Mouse (Mus musculus) kidney, adult 2 months (tissue): ENCODE results near the gene Tespa1. TPM values are rescaled to one million over a fixed set of nuclear protein-coding genes. Genes with fewer than 3 reads are reported as not detected.

ENCODE experiments used
- DNase-seq: peaks from one replicate; pipeline ENCODE4 v3.0.0; 2021
- H3K27ac ChIP-seq: fragments of 200-500 bp; 2 replicates; pipeline ENCODE4 v1.5.1; 2012; ENCODE audit warnings: low read depth, low read length, control low read depth, inconsistent platforms; ENCODE audit not compliant: insufficient read depth
- H3K27me3 ChIP-seq: fragments of 200-500 bp; replicated peaks from 2 replicates; pipeline ENCODE4 v1.6.1; 2012; ENCODE audit warnings: mild to moderate bottlenecking, moderate library complexity, low read length, inconsistent platforms; ENCODE audit not compliant: control insufficient read depth, insufficient read depth
- H3K36me3 ChIP-seq: fragments of 200-500 bp; 2 replicates; pipeline ENCODE4 v1.6.1; 2012; ENCODE audit warnings: mild to moderate bottlenecking, moderate library complexity, low read length, inconsistent platforms; ENCODE audit not compliant: control insufficient read depth, insufficient read depth
- H3K4me1 ChIP-seq: fragments of 200-500 bp; 2 replicates; pipeline ENCODE4 v1.6.1; 2011; ENCODE audit warnings: low read length; ENCODE audit not compliant: control insufficient read depth, insufficient read depth
- H3K4me3 ChIP-seq: fragments of 200-500 bp; 2 replicates; pipeline ENCODE4 v1.5.1; 2011; ENCODE audit warnings: mild to moderate bottlenecking, low read depth, low read length, control low read depth; ENCODE audit not compliant: insufficient read depth
- CTCF ChIP-seq: fragments of 200-500 bp; conservative IDR thresholded peaks from 2 replicates; pipeline ENCODE4 v1.5.1; 2011; ENCODE audit warnings: low read depth, mild to moderate bottlenecking, control low read depth, low read length, moderate library complexity, mixed read lengths; ENCODE audit not compliant: insufficient read depth, insufficient read length
- POLR2A ChIP-seq: fragments of 200-500 bp; IDR thresholded peaks from one replicate; pipeline ENCODE4 v1.6.1; 2011; ENCODE audit warnings: low read depth, low read length, control low read depth
- WGBS: fragments of 180-500 bp; shearing (Covaris S2); methylation state at CpG from one replicate; pipeline ENCODE4 v1.1.7; 2018; 5-methylcytosine and 5-hydroxymethylcytosine counted together
- polyA plus RNA-seq: library from polyadenylated mRNA; depleted of rRNA; stranded (reverse); fragments of >200 nt; gene quantifications from 2 replicates; pipeline ENCODE4 v1.2.3, GENCODE M21; 2012; rRNA removed

Gene Tespa1
- polyA plus RNA-seq, result 0.72 TPM in 1 of 2 replicates, not detected in the other

GRCm38 (mm10) chr10:130322637-130323036, at the start of gene Tespa1:
Gene Tespa1 (plus strand): TSS chr10:130322870.
- peak; percentile 2 for DNase-seq
- H3K27ac ChIP-seq, result no peak within 1 kb of the TSS

GRCm38 (mm10) chr10:130275759-130276158, 46.9 kb upstream of the Tespa1 start:
- no peak for TF ChIP-seq POLR2A
- no peak for TF ChIP-seq CTCF
- no peaks in the 10 kb centered on the region for H3K4me1 ChIP-seq
- H3K4me3 ChIP-seq, result no peak overlapping the region
- WGBS, result 56% methylated on average over 2 of the region's 2 CpGs
- H3K27me3 ChIP-seq, result no peaks in the 10 kb centered on the region
- no peaks in the 10 kb centered on the region for H3K36me3 ChIP-seq
- H3K27ac ChIP-seq, result no peak overlapping the region
- DNase-seq, result no peak

More at GRCm38 (mm10) chr10:130322637-130323036, at the start of gene Tespa1:
- Histone ChIP-seq H3K4me1 (no peaks in the 10 kb centered on the region), H3K4me3 (no peak within 1 kb of the TSS), H3K36me3 (no peaks in the 10 kb centered on the region), H3K27me3 (no peaks in the 10 kb centered on the region)
- no peak for TF ChIP-seq CTCF
- no peak for TF ChIP-seq POLR2A
- 77% methylated on average over 5 of the region's 5 CpGs for WGBS

- TF ChIP-seq CTCF, result no peak
- no peak for TF ChIP-seq POLR2A
- Histone ChIP-seq H3K36me3 (no peaks in the 10 kb centered on the region), H3K27ac (no peak overlapping the region), H3K4me3 (no peak overlapping the region), H3K4me1 (no peaks in the 10 kb centered on the region), H3K27me3 (no peaks in the 10 kb centered on the region)
- 57% methylated on average over 2 of the region's 2 CpGs for WGBS
- DNase-seq, result no peak
Measured at GRCm38 (mm10) chr10:130276496-130276895, 46.2 kb upstream of the Tespa1 start.

- Histone ChIP-seq H3K27ac (no peak within 1 kb of the TSS), H3K4me3 (no peak within 1 kb of the TSS), H3K27me3 (no peaks in the 10 kb centered on the region), H3K4me1 (no peaks in the 10 kb centered on the region), H3K36me3 (no peaks in the 10 kb centered on the region)
- DNase-seq, result peak; percentile 0
- whole genome bisulfite sequencing, result under 1% methylated on average over 7 of the region's 7 CpGs
- no peak for TF ChIP-seq POLR2A
- no peak for TF ChIP-seq CTCF
Measured at GRCm38 (mm10) chr10:130280066-130280465, 42.6 kb upstream of the Tespa1 start, which contains the start of gene Neurod4. Gene Neurod4 (minus strand): TSS chr10:130280240.

- Histone ChIP-seq H3K27ac (no peak overlapping the region), H3K4me1 (no peaks in the 10 kb centered on the region), H3K27me3 (no peaks in the 10 kb centered on the region), H3K4me3 (no peak overlapping the region), H3K36me3 (no peaks in the 10 kb centered on the region)
- no peak for DNase-seq
- TF ChIP-seq POLR2A, result no peak
- TF ChIP-seq CTCF, result no peak
- WGBS, result 0% methylated on average over 1 of the region's 1 CpGs
Measured at GRCm38 (mm10) chr10:130281982-130282449, 40.7 kb upstream of the Tespa1 start.

- Histone ChIP-seq H3K27ac (no peak overlapping the region), H3K36me3 (no peaks in the 10 kb centered on the region), H3K4me1 (no peaks in the 10 kb centered on the region), H3K27me3 (no peaks in the 10 kb centered on the region), H3K4me3 (no peak overlapping the region)
- no peak for TF ChIP-seq CTCF
- TF ChIP-seq POLR2A, result no peak
- DNase-seq, result no peak
- 74% methylated on average over 1 of the region's 1 CpGs for WGBS
Measured at GRCm38 (mm10) chr10:130287201-130287600, 35.5 kb upstream of the Tespa1 start.

GRCm38 (mm10) chr10:130288007-130288406, 34.7 kb upstream of the Tespa1 start:
- H3K4me1 ChIP-seq, result no peaks in the 10 kb centered on the region
- H3K27me3 ChIP-seq, result no peaks in the 10 kb centered on the region
- TF ChIP-seq CTCF, result no peak
- no peak for TF ChIP-seq POLR2A
- DNase-seq, result no peak
- 50% methylated on average over 3 of the region's 3 CpGs for WGBS
- H3K27ac ChIP-seq, result no peak overlapping the region
- no peaks in the 10 kb centered on the region for H3K36me3 ChIP-seq
- H3K4me3 ChIP-seq, result no peak overlapping the region
